Mouse (Mus musculus) lung, postnatal 25 days (tissue): ENCODE measurements around the gene Utrn.

Experiments used
- DNase-seq: peaks from one replicate; pipeline ENCODE4 v3.0.0; 2022; ENCODE audit warnings: low spot score

The Utrn gene

DNA sequence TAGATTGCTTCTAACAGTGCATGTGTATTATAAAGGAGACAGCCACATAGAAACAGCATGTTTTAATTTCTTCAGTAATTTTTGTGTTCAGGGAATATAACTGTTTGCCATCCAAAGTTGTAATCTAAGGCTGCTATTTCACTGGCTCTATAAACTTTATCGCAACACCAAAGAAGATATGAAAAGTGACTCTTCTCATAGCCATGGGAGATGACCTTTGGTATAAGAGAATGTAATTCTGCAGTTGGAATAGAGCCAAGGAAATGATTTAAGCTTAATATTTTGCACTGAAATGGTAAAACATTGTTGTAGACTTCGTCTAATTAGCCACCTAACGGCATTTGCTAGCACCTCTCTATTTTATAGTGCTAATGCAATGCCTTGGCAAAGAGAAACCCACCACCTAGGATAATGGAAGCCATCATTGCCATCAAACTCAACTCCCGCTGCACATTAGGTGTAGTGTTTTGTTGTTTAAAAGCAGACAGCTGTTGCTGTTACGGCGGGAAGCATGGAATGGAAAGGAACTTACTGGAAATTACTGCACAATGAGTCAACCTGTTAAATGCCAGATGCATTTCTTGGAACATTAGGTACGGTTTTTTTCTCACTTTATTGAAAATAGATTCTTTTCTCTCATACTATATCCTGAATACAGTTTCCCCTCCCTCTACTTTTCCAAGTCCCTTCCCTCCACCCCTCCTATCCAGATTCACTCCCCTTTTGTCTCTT lies 445.0 kb downstream of the Utrn start:
- DNase-seq: no peak

DNA sequence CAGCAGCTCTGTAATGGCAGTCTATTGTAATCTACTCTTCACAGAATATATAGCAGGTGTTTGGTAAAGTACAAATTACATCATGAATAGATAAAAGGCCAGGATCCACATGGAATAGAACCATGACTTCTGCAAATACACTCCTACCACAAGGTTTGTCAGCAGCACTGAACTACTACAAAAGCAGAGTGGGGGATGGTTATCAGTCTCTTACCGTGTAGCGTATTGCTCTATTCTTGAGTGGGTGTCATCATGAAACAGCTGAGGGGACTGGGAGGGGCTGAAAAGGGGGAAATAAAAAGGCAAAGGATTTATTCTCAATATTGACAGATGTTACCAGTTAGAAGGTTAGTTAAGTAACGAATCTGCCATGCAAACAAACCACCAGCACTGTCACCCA lies 454.2 kb downstream of the Utrn start:
- no peak for DNase-seq

DNA sequence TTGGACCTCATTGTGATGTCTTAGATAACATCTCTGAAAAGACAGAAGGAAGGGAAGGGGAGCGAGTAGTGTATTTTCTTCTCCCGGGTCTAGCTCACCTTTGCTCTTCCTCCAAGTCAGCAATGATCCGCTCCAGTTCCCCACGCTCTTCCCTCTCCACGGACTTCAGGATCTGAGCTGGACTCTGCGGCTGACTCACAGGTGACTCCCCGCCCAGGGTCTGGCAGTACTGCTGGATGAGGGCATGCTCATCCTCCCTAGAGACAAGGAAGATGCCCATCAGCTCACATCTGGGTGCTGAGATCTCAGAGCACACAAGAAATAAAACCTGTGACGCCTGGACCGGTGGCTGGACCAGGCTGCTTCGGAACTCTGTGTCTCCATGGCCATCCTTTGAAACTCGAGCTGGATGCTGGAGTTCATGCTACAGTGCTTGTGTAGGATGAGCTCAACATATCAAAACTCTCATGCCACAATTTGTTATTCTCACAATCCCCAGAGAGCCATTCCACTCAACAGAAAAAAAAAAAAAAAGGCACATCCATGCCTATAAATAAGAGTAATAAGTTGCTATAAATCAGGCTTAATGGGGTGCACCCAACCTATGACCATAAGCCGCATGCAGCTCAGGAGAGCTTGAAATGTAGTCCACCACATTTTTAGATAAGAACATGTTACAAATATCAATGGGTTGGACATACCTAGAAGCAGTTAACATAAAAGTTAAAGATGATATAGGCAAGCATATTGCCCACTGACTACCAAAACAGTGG lies 462.6 kb downstream of the Utrn start:
- no peak for DNase-seq

DNA sequence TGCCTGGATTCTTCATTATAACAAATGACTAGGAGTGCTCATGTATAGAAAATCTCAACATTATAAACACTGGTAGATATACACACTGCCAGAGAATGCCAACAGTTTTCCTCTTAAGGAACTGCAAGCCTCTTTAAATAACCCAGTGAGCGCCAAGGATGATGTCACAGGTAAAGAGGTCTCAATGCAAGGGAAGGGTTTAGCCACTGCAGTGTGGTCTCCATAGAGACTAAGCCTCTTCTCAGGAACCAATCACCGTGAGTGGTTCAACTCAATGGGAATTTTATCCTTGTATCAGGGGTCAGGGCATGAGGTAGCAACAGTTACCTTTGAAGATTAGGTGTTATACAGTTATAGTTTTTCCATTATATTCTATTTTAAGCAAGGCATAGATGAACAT lies 469.7 kb downstream of the Utrn start:
- no peak for DNase-seq

DNA sequence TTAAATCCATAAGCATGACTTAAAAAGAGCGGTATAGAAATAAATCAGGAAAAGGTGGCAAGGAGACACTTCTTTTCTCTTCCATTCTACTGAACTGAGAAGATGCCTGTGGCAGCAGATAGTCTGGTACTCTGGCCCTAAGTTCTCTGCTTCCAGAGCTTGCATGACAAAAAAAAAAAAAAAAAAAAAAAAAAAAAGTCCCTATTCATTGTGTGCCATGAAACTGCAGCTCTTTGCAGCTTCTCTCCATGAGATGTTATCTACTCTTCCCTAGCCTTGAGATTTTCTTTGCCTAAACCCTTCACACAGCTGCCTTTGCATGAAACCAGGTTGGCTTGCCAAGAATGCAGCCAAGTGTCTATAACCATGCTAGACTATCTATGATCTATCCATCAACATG lies 489.0 kb downstream of the Utrn start:
- DNase-seq: no peak

DNA sequence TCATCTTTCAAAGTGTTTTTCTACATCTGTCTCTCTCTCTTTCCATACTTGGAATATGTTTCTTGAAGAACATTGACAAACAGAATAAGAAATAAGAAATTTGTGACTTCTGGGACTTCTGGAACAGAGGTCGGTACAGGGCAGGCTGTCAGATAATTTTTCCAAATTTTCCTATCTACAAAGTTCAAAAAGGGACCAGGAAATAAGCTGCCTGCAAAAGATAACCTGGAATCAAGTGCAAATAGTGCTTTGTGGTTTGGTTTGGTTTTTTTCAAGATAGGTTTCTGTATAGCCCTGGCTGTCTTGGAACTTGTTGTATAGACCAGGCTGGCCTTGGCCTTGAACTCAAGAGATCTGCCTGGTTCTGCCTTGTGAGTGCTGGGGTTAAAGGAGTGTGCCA lies 490.0 kb downstream of the Utrn start:
- DNase-seq: no peak

DNA sequence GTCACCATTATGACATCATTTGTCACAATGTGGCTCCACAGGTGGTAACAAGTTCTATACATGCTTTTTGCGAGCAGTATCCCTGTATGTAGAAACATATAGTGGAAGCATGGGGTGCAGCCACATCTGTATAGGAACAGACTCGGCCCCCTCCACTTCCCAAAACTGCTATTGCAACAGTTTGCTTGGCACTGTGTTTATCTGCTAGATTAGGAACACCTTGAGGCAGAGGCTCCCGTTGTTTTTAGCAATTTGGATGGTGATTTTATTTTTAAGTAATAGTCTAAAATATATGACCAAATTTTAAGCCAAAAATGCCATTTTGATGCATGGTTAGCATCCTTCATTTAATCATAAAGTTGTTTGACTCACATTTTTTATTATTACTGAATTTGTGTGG lies 491.4 kb downstream of the Utrn start:
- DNase-seq: no peak

DNA sequence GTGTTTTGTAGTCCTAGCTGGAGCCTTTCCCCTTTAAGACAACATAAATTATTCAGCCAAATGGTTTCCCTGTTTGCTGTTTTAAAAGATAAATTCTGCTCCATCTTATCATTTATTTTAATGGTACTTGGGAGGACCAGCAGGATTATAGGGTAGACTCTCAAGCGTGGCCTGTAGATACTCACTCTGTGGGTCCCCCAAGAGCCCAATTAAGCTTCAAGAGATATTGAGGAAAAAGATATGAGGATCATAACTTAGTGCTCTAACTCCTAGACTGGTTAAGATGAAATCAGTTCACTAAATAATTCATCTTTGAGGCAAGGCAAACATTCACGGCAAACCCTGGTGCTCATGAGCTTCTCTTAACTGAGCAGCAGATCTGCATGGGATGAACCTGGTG lies 493.1 kb downstream of the Utrn start:
- DNase-seq: no peak

DNA sequence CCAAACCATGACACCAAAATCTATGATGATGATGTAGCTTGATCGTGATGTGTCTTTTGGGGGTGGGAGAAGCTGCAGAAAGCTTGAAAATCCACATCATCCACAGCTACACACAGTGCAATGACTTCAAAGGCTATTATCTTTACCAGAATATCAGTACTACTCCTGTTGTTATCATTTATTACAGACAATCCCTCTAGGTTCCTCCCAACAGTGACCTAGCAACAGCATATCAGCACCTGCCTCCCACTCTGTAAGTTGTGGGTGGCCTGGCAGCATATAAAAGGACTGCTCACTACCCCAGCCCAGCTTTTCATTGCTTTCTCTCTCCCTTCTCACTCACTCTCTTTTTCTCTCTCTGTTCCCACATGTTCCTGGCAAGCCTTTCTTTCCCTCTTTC lies 494.4 kb downstream of the Utrn start:
- no peak for DNase-seq

DNA sequence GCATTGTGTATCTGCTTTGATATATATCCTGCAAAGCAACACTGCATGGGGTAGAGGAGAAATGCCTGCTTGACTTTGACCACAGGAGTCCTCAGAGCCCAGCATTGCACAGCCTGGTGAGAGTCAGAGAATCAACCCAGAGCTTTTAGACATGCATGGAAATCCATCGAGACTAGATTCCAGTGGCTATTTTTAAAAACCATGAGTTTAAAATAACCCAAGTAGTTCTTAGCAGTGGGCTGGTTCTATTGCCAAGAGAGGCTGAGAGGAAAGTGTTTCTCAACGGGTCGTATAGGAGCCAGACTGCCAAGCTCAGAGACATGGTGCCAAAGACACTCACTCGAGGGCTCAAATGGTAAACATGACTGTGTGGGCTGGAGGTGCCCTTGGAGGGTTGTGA lies 514.6 kb downstream of the Utrn start:
- no peak for DNase-seq

DNA sequence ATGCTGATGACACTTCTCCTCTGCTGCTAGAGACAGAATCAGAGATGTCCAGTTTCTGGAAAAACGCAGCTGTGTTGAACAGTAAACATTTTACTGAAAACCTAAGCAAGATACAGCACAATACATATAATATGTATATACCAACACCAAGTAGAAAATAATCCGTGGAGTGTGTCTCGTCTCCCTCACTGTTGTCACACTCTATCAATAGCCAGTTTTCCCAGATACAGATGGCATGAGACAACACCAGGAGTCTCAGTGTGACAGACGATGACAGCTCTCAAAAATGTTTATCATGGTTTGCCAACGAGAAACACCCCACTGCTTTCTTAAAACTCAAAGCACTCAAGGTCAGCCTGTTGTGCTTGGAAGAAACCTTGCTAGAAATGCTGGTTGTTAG lies 515.1 kb downstream of the Utrn start:
- DNase-seq: no peak

DNA sequence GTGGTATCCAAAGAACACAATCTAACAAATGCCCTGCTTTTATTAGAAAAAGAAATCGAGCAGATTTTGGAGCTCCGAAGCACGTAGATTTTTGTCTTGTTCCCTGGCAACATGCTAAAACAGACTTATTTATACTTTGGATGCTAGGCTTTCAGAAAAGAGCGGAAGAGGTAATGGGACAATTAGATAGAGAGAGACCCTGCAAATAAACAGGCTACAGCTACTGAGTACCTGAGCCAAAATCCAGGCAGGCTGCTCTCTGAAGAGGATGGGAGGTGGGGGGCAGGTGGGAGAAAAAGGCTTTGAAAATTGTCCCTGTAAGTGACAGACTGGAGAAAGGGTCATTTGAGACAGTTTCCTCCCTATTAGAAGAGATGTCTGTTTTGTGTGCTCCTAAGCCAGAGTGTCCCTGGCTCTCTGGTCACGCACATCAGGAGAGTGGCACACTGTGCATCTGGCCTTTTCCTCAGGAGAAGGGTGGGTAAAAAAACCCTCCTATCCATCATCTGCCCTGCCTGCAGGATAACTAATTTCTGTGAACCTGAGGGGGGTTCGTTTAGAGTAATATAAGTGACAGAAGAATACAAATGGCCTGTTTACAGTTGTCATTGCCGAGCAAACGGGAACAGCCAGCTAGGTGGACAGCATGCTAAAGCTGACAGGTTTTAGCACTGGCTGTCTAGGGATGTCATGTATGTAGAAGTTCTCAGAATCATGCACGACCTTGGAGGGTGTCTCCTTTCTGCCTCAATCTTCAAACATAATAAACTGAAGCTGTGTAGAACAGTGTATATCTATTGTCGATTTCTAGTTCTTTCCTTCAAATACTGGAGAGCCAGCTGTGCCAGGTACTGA lies 529.2 kb downstream of the Utrn start:
- no peak for DNase-seq

DNA sequence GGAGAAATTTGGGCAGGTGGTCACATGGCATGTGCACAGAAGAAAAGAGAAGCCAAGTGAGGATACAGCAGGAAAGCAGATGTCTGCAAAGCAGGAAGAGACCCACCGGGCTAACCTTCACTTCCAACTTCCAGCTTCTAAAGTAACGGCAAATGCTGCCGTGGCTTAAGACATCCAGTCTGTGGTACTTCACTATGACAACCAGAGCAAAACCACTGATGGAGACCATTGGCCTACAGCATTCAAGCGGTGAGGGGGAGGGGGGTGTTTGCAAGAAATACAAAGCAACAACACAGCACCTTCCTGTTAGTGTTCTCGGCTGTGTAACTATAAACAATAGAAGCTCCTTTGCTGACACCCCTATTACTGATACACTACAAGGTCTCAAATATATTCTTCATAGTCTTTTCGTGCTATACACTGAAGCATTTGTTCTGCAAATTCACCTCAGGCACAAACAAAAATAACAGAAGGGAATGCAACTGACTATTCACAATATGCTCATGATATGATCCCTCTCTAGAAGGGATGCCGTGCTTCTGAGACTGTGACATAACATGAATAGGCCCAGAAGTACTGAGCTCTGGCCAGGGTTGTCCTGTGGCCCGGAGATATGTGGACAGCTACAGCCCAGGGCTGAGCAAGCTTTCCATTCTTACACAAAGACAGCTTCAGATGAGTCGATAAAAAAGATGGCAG lies 530.0 kb downstream of the Utrn start:
- no peak for DNase-seq
